Mouse (Mus musculus): Measurements from ENCODE around the gene Mark3. TPM values are rescaled to one million over a fixed set of nuclear protein-coding genes. Genes with fewer than 3 reads are reported as not detected.
A peak's percentile ranks its signal among the peaks of the same experiment; 100 is the strongest.
"Not testable (repeated sequence)": the region's sequence is repeated elsewhere in the genome, so short reads cannot be mapped to it uniquely, and the experiment has no call there.

Gene Mark3
- total and polyA plus RNA-seq, 2 experiments from 2014 or later = 41.3 to 112 TPM

- Histone ChIP-seq H3K4me1 (ENCODE audit: insufficient read depth, low read length) (no peaks in the 10 kb centered on the region), H3K27me3 (ENCODE audit: insufficient read depth, low read length) (no peaks in the 10 kb centered on the region), H3K4me3 (ENCODE audit: low read depth, low read length) (no peak overlapping the region), H3K36me3 (ENCODE audit: insufficient read depth, low read length) (no peaks in the 10 kb centered on the region), H3K27ac (ENCODE audit: low read depth, low read length) (no peak overlapping the region), H3K9me3 (ENCODE audit: low read length) (no peaks in the 10 kb centered on the region), H3K4me2 (ENCODE audit: low read depth, low read length, poor library complexity, severe bottlenecking) (no peak overlapping the region), H3K9ac (replicated peaks; ENCODE audit: low read length, poor library complexity, severe bottlenecking) (no peak overlapping the region)
- WGBS = 74% methylated on average over 4 of the region's 4 CpGs
- ATAC-seq (ENCODE audit: low FRiP score) (no peak), DNase-seq (ENCODE audit: low spot score) (no peak)
- no peak for TF ChIP-seq CTCF (IDR thresholded peaks at IDR 0.05)
Measured at GRCm38 (mm10) chr12:111555357-111555756, 19.0 kb upstream of the Mark3 start.

GRCm38 (mm10) chr12:111555893-111556292 lies 18.4 kb upstream of the Mark3 start:
- not testable (repeated sequence) for H3K4me1 ChIP-seq (ENCODE audit: insufficient read depth, low read length); H3K27ac ChIP-seq (ENCODE audit: low read depth, low read length); H3K36me3 ChIP-seq (ENCODE audit: insufficient read depth, low read length); H3K4me3 ChIP-seq (ENCODE audit: low read depth, low read length); H3K9ac ChIP-seq (replicated peaks; ENCODE audit: low read length, poor library complexity, severe bottlenecking); DNase-seq (ENCODE audit: low spot score); H3K27me3 ChIP-seq (ENCODE audit: insufficient read depth, low read length); ATAC-seq (ENCODE audit: low FRiP score); H3K4me2 ChIP-seq (ENCODE audit: low read depth, low read length, poor library complexity, severe bottlenecking); H3K9me3 ChIP-seq (ENCODE audit: low read length)
- WGBS = 81% methylated on average over 5 of the region's 5 CpGs

DNA sequence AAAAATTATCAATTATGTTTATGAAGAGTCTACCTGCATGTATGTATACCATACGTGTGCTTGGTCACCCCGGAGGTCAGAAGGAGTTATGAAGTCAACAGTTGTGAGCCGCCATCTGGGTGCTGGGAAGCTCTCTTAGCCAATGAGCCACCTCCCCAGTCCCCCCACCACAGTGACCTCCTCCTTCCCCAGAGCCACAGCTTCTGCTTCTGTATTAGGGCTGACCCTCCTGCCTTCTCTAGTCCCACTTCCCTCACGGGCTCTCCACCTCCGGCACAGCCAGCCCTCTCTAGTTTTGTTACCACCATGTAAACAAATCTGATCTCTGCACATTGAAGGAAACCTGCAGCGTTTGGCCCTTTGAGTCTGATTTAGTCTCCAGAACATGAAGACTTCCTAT lies 16.8 kb upstream of the Mark3 start:
- H3K9ac ChIP-seq (replicated peaks; ENCODE audit: low read length, poor library complexity, severe bottlenecking) = no peak overlapping the region
- no peak for TF ChIP-seq CTCF (IDR thresholded peaks at IDR 0.05)

DNA sequence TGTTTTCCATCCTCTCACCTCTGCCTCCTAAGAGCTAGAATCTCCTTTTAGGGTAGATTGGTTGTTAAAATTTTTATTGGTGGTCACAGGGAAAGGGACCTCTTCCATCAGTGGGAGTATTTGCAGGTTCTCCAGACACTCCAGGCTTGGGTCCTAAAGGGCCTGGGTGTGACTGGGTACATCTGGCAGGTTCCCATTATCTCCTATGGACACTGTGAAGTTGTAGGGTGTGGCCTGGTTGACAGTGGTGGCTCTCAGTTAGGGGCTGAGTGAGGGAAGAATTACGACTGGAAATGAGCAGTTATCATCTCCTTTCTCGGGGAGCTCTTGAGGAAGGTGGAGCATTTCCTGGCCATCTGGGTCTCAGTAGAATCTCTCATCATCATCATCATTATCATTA lies 15.7 kb upstream of the Mark3 start:
- Histone ChIP-seq H3K27ac (ENCODE audit: low read depth, low read length) (no peak overlapping the region), H3K9ac (replicated peaks; ENCODE audit: low read length, poor library complexity, severe bottlenecking) (no peak overlapping the region), H3K36me3 (ENCODE audit: insufficient read depth, low read length) (no peaks in the 10 kb centered on the region), H3K4me2 (ENCODE audit: low read depth, low read length, poor library complexity, severe bottlenecking) (no peak overlapping the region), H3K4me1 (ENCODE audit: insufficient read depth, low read length) (no peaks in the 10 kb centered on the region), H3K4me3 (ENCODE audit: low read depth, low read length) (no peak overlapping the region), H3K27me3 (ENCODE audit: insufficient read depth, low read length) (no peaks in the 10 kb centered on the region), H3K9me3 (ENCODE audit: low read length) (no peaks in the 10 kb centered on the region)
- DNase-seq (ENCODE audit: low spot score) (no peak), ATAC-seq (ENCODE audit: low FRiP score) (no peak)
- TF ChIP-seq CTCF (IDR thresholded peaks at IDR 0.05) = no peak
- 70% methylated on average over 2 of the region's 2 CpGs for WGBS

More for the DNA sequence above, 16.8 kb upstream of the Mark3 start:
- no peaks in the 10 kb centered on the region for H3K9me3 ChIP-seq (ENCODE audit: low read length)
- DNase-seq (ENCODE audit: low spot score) (no peak), ATAC-seq (ENCODE audit: low FRiP score) (no peak)
- WGBS = 73% methylated on average over 6 of the region's 6 CpGs
- H3K4me1 ChIP-seq (ENCODE audit: insufficient read depth, low read length) = no peaks in the 10 kb centered on the region
- no peak overlapping the region for H3K4me3 ChIP-seq (ENCODE audit: low read depth, low read length)
- no peaks in the 10 kb centered on the region for H3K27me3 ChIP-seq (ENCODE audit: insufficient read depth, low read length)
- no peak overlapping the region for H3K4me2 ChIP-seq (ENCODE audit: low read depth, low read length, poor library complexity, severe bottlenecking)
- no peak overlapping the region for H3K27ac ChIP-seq (ENCODE audit: low read depth, low read length)
- H3K36me3 ChIP-seq (ENCODE audit: insufficient read depth, low read length) = no peaks in the 10 kb centered on the region

- TF ChIP-seq CTCF (IDR thresholded peaks at IDR 0.05) = no peak
- DNase-seq (ENCODE audit: low spot score) = peak; percentile 65
- no peaks in the 10 kb centered on the region for H3K36me3 ChIP-seq (ENCODE audit: insufficient read depth, low read length)
- H3K27ac ChIP-seq (ENCODE audit: low read depth, low read length) = no peak overlapping the region; the same call in 1 of the 2 replicates
- H3K9me3 ChIP-seq (ENCODE audit: low read length) = no peaks in the 10 kb centered on the region
- 0 out of 2 replicates have a peak overlapping the region, but pooled peaks have one; percentile 5 for H3K4me3 ChIP-seq (ENCODE audit: low read depth, low read length)
- H3K4me1 ChIP-seq (ENCODE audit: insufficient read depth, low read length) = no peaks in the 10 kb centered on the region
- 62% methylated on average over 18 of the region's 18 CpGs for WGBS
- ATAC-seq (ENCODE audit: low FRiP score) = no peak
- H3K9ac ChIP-seq (replicated peaks; ENCODE audit: low read length, poor library complexity, severe bottlenecking) = no peak overlapping the region
- no peak overlapping the region for H3K4me2 ChIP-seq (ENCODE audit: low read depth, low read length, poor library complexity, severe bottlenecking)
- H3K27me3 ChIP-seq (ENCODE audit: insufficient read depth, low read length) = no peaks in the 10 kb centered on the region
Measured at GRCm38 (mm10) chr12:111559647-111560258, 14.6 kb upstream of the Mark3 start.

GRCm38 (mm10) chr12:111560286-111560685 lies 14.0 kb upstream of the Mark3 start:
- DNase-seq (ENCODE audit: low spot score) = peak; percentile 5
- no peak for TF ChIP-seq CTCF (IDR thresholded peaks at IDR 0.05)
- Histone ChIP-seq H3K4me1 (ENCODE audit: insufficient read depth, low read length) (no peaks in the 10 kb centered on the region), H3K27me3 (ENCODE audit: insufficient read depth, low read length) (no peaks in the 10 kb centered on the region), H3K4me2 (ENCODE audit: low read depth, low read length, poor library complexity, severe bottlenecking) (no peak overlapping the region), H3K36me3 (ENCODE audit: insufficient read depth, low read length) (no peaks in the 10 kb centered on the region), H3K9me3 (ENCODE audit: low read length) (no peaks in the 10 kb centered on the region), H3K9ac (replicated peaks; ENCODE audit: low read length, poor library complexity, severe bottlenecking) (no peak overlapping the region), H3K27ac (ENCODE audit: low read depth, low read length) (no peak overlapping the region; the same call in 1 of the 2 replicates), H3K4me3 (ENCODE audit: low read depth, low read length) (no peak overlapping the region)
- 60% methylated on average over 5 of the region's 5 CpGs for WGBS
- no peak for ATAC-seq (ENCODE audit: low FRiP score)

Data from midbrain, postnatal 0 days (tissue).